ENCODE assay signal across 8 mouse cellular contexts in genomic region chr15:81272305-81273053, GRCm38 (mm10). TPM values are rescaled to one million over a fixed set of nuclear protein-coding genes. Genes with fewer than 3 reads are reported as not detected.
A peak's percentile ranks its signal among the peaks of the same experiment; 100 is the strongest.
DNase-seq lines count a peak whose midpoint lies in the region; ATAC-seq and TF ChIP-seq lines count a peak whose summit lies in the region.

No protein-coding gene starts in this region.

- DNase-seq in 3T3-L1 (ENCODE audit: low read depth, low spot score) (peak; percentile 83), NIH3T3 (ENCODE audit: low read depth) (peak; percentile 90)
- DNase-seq in kidney, postnatal 25 days: peak; percentile 59 to 73
- DNase-seq in thymus, postnatal 14 days: no peak
- no peak for DNase-seq in thymus, postnatal 4 days

- no peaks in the 10 kb centered on the region for H3K9me3 ChIP-seq in heart, embryonic 15.5 days (replicated peaks)
- no peaks in the 10 kb centered on the region for H3K9me3 ChIP-seq in midbrain, embryonic 13.5 days

- peaks cover 10% of the 10 kb centered on the region for H3K4me1 ChIP-seq in embryonic fibroblast, embryonic 13.5 days (ENCODE audit: control insufficient read depth, insufficient read depth, low read length)
- peaks cover 11% of the 10 kb centered on the region for H3K4me1 ChIP-seq in heart, embryonic 15.5 days (replicated peaks)
- peaks cover 18% of the 10 kb centered on the region for H3K4me1 ChIP-seq in midbrain, embryonic 13.5 days (replicated peaks)

- H3K9ac ChIP-seq in heart, embryonic 15.5 days: no peak overlapping the region
- peak overlapping the region; percentile 51; the same call in 1 of the 2 replicates for H3K9ac ChIP-seq in midbrain, embryonic 13.5 days (replicated peaks)

- ATAC-seq in heart, embryonic 15.5 days (replicated peaks; ENCODE audit: insufficient number of reproducible peaks, insufficient read depth, low FRiP score, low read depth): no peak
- ATAC-seq in midbrain, embryonic 13.5 days: peak; percentile 87

- TF ChIP-seq CTCF in embryonic fibroblast, embryonic 13.5 days (IDR thresholded peaks at IDR 0.05; ENCODE audit: borderline replicate concordance, insufficient read depth, low read length): no peak

- WGBS in heart, embryonic 15.5 days: 21% methylated on average over 13 of the region's 13 CpGs
- WGBS in midbrain, embryonic 13.5 days: 19% methylated on average over 13 of the region's 13 CpGs

- H3K27ac ChIP-seq in embryonic fibroblast, embryonic 13.5 days (ENCODE audit: insufficient read depth, low read length): peak overlapping the region; percentile 53
- no peak overlapping the region for H3K27ac ChIP-seq in heart, embryonic 15.5 days
- peak overlapping the region; percentile 76 for H3K27ac ChIP-seq in midbrain, embryonic 13.5 days

- H3K4me2 ChIP-seq in heart, embryonic 15.5 days: 0 out of 2 replicates have a peak overlapping the region, but pooled peaks have one; percentile 16
- H3K4me2 ChIP-seq in midbrain, embryonic 13.5 days (replicated peaks): peak overlapping the region; percentile 31

- 0 out of 2 replicates have a peak, but pooled peaks cover under 1% of the 10 kb centered on the region for H3K27me3 ChIP-seq in heart, embryonic 15.5 days
- H3K27me3 ChIP-seq in midbrain, embryonic 13.5 days: no peaks in the 10 kb centered on the region

- no peaks in the 10 kb centered on the region for H3K36me3 ChIP-seq in heart, embryonic 15.5 days
- no peaks in the 10 kb centered on the region for H3K36me3 ChIP-seq in midbrain, embryonic 13.5 days

- no peak overlapping the region for H3K4me3 ChIP-seq in embryonic fibroblast, embryonic 13.5 days (ENCODE audit: insufficient read depth, low read length)
- no peak overlapping the region for H3K4me3 ChIP-seq in heart, embryonic 15.5 days
- H3K4me3 ChIP-seq in midbrain, embryonic 13.5 days (replicated peaks): no peak overlapping the region

- TF ChIP-seq POLR2A in embryonic fibroblast, embryonic 13.5 days (IDR thresholded peaks at IDR 0.05; ENCODE audit: low read depth, low read length): no peak

RNA-seq across cellular contexts. Expression of gene Mchr1, which starts 37.2 kb away (rescaled TPM):
- polyA plus RNA-seq in embryonic fibroblast, embryonic 13.5 days (2011; ENCODE audit: insufficient read length, low read depth, missing spikeins): 0.75 and 1.1 TPM in 2 replicates
- 0.13 and 0.22 TPM in 2 replicates for polyA plus RNA-seq in heart, embryonic 15.5 days (2015; fragmentation: Nextera tagmentation; extraction: Ambion mirVana)
- polyA plus RNA-seq in midbrain, embryonic 13.5 days (2015; fragmentation: Nextera tagmentation; extraction: Ambion mirVana): 2.1 and 2.5 TPM in 2 replicates

Comparison
In these comparisons a context has a peak if more than half of its experiments do, and no peak if none do; other contexts are left out.
1. DNase-seq: peak in 3T3-L1 (single experiment), NIH3T3 (single experiment) and kidney, postnatal 25 days (2 of 2); none in thymus, postnatal 14 days (single experiment) and thymus, postnatal 4 days (single experiment).